Mouse (Mus musculus) erythroblast, adult 5-6 weeks (primary cell): ENCODE results near the gene Etv4. TPM values are rescaled to one million over a fixed set of nuclear protein-coding genes. Genes with fewer than 3 reads are reported as not detected.

ENCODE experiments used
- ATAC-seq: replicated peaks from 2 replicates; pipeline ENCODE4 v1.8.0; 2016; ENCODE audit warnings: moderate number of reproducible peaks, mild to moderate bottlenecking, moderate TSS enrichment, inconsistent platforms; ENCODE audit not compliant: poor library complexity, low FRiP score, severe bottlenecking
- total RNA-seq, 2 experiments: library from RNA; stranded (forward) in 1 of 2; stranded (reverse) in 1 of 2; fragments of 150-400 nt in 1 of 2; fragments of 200-764, 138-1000 nt in 1 of 2; gene quantifications; 2 replicates each; pipeline versions ENCODE4 v1.2.3 to v1.2.4; 2015 to 2017; ENCODE audit warnings: low replicate concordance in 2 of 2

Etv4 gene
- total RNA-seq, 2 experiments from 2014 or later: not detected

DNA sequence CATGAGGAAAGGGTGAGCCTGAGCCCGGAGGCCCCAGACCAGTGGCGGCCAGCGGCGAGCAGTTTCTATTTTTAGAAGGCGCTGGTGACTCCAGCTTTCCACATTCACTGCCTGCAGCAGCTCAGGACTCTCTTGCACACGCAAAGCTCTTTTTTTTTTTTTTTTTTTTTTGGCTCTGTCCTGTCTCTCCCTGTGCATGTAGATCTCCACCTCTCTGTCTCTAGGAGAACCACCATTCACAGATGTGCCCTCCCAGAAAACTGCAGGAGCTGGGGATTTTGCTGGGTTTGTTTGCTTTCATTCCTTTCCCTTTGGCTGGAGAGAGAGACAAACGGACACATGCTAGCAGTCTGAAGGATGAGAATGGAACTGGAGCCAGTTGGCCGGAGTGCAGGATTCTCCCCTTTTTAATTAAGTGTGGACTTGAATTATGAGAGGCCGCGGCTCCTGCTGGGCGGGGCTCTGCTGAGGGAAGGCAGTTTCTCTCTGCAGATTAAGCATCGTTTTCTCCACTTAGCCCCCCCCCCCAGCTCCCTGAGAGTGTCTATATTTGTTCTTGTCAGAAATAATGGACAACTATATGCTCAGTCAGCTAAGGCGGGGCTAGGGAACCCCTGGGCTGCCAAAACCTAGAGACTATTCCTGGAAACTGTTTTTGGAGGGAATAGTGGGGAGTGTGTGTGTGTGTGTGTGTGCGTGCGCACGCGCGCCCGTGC, 5.8 kb upstream of the Etv4 start:
- no peak for ATAC-seq

- ATAC-seq: no peak
These were observed 2.3 kb upstream of the Etv4 start for GRCm38 (mm10) chr11:101787432-101787831.

GRCm38 (mm10) chr11:101786651-101787050, 1.5 kb upstream of the Etv4 start:
- no peak for ATAC-seq

GRCm38 (mm10) chr11:101785852-101786205, 658 bp upstream of the Etv4 start:
- ATAC-seq: no peak

GRCm38 (mm10) chr11:101784488-101785142, 556 bp downstream of the Etv4 start:
- no peak for ATAC-seq

DNA sequence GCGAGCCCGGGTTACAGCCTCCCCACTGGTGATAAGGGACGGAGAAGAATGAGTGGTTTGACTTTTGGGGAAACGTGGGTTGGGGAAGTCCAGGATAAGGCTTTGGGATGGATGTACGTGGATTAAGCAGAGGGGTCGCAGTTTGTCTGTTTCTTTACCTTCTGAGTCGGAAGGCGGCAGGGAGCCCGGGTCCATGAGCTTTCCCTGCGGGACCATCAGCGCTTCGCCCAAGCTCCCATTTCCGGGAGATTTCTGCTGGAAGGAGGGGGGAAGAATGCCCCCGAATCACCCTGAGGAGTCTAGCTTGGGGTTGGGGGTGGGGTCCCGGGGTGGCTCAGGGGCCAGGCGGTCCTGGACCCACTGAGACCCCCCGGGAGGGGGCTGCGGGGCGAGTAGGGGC, 1.1 kb downstream of the Etv4 start:
- no peak for ATAC-seq

- ATAC-seq: no peak
These were observed 1.6 kb downstream of the Etv4 start for GRCm38 (mm10) chr11:101783584-101783983.

DNA sequence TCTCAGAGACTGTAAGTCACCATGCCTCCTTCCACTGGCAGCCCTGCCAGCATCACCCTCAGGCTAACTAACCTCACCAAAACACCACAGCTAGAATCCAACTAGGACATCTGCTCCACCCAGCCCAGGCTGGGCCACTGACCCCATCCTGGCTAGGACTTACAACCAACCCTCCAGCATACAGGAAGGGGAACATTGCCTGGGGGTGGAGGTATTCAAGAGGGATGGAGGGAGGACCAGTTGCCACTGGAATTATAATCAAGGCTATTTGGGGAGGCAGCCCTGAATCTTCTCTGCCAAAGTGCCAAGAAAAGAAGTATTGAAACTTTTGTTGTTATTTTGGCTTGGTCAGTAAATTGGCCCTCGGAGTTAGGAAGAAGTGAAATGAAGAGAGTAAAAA, 2.0 kb downstream of the Etv4 start:
- ATAC-seq: no peak

DNA sequence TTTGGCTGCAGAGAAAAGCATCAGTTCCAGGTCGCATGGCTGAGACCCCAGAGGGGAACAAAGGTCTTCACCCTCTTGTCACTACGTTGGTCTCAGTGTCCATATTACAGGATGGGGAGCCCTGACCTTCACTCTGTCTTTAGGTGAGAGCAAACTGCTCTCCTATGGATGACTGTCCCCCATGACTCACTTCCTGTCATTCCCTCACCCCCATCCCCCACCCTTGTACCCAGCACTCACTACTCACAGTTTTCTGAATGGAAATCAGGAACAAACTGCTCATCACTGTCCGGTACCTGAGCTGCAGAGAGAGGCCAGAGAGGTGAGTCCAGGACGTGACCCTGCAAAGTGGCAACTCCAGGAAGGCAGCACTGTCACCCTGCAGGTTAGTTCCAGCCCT, 8.3 kb downstream of the Etv4 start:
- no peak for ATAC-seq

GRCm38 (mm10) chr11:101772449-101772848, 12.7 kb downstream of the Etv4 start:
- no peak for ATAC-seq

DNA sequence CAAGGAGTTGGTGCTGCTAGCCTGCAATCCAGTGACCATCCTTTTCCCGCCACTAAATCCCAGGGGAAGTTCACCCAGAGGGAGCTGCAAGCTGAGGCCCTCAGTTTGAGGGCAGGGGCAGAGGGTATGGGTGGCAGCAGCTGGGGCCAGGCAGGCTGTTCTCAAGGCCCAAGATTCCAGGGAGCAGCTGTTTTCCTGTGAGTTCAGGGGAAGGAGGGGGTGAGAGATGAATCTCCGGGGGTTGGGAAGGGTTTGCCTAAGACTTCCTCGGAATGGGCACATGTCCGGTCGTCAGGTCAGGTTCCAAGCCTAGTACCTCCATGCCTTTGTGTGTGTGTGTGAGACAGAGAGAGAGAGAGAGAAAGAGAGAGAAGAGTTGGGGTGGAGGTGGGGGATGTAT, 13.1 kb downstream of the Etv4 start:
- ATAC-seq: no peak

GRCm38 (mm10) chr11:101770266-101770665, 14.9 kb downstream of the Etv4 start:
- ATAC-seq: no peak

GRCm38 (mm10) chr11:101768721-101769120, 16.4 kb downstream of the Etv4 start:
- ATAC-seq: no peak

- ATAC-seq: no peak
These were observed 17.8 kb downstream of the Etv4 start for GRCm38 (mm10) chr11:101767326-101767725.

GRCm38 (mm10) chr11:101764546-101764945, 20.6 kb downstream of the Etv4 start:
- no peak for ATAC-seq

DNA sequence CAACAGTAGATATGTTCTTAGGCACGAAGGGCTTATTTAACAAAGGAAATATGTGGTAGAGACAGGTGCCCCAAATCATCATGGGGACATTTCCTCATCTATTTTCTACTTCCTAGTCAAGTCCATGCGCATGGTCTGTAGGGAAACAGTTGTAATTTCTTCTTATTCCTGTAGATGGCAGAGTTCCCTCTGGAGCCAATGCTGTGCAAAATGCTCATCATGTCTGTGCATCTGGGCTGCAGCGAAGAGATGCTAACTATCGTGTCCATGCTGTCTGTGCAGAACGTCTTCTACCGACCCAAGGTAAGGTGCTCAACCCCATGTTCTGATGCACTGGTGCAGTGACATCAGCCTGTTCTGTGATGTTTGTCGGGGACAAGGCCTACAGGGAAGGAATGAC, 21.4 kb downstream of the Etv4 start:
- peak; percentile 69 for ATAC-seq

DNA sequence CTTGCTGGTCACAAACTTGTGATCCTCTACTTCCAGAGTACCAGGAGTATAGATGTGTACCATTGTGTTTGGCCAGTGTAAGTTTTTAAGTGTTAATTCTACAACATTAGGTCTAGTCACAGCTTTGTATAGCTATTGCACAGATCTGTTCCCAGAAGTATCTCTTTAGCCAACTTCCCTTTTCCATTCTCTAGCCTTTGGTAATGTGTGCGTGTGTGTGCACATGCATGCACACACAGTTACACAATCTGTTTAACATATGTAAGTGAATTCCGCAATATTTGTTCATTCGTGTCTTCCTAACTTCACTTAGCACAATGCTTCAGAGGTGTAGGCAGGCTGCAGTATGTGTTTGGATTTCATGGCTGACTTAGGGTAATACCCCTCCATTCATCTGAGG, 25.6 kb downstream of the Etv4 start:
- ATAC-seq: no peak

DNA sequence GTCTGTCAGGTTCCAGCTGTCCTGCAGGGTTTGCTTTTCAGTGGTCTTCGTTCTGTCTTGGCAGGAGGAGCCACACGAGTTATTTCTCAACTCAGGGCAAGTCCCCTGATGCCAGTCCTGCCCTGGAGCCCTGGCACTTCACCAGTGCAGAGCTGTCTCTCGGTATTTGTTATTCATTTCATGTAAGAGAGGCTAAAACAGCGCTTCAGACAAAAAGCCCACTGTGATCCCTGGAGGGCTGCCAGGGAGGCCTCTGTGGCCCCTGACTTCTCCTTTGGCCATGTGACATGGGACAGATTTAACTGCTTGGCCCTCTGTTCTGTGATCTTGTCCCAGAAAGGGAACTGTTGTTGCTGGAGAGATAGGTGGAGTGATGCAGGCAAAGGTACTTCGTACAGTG, 26.7 kb downstream of the Etv4 start:
- ATAC-seq: no peak

- no peak for ATAC-seq
These were observed 27.8 kb downstream of the Etv4 start for GRCm38 (mm10) chr11:101757366-101757765.

DNA sequence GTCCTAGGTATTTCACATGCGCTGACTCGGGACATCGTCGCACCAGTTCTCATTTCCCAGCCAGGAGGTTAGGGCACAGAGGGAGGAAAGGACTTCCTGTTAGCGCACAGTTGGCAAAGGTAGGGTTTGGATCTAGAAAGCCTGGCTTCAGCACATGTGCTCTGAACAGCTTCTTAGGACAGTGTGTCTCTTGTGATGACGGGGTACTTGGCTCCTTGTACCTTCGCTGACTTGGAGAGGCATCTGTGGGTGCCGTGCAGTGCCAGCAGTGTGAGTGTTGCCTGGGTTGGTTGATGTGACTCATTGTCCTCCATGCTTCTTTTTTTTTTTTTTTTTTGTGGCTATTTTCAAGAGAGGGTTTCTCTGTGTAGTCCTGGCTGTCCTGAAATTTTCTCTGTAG, 28.6 kb downstream of the Etv4 start:
- no peak for ATAC-seq

DNA sequence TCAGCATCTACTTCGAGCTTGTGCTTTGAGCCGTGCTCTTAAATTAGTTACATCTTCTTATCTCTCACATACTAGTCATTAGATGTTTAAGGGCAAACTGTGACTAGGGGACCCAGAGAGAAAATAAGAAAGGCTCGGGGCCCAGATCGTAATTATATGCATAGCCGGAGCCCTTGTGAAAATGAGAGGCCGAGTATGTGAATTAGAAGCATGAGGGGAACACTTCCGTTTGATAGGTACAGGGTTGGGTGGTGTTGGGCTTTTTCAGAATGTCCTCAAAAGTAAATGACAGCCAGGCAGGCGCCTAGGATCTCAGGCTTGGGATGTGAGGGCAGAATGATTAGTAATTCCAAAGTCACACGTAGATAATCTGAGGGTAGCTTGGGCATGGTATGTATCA, 51.6 kb downstream of the Etv4 start:
- ATAC-seq: no peak; the same call in none of the 2 replicates
